Mouse (Mus musculus): ENCODE data around the gene Heatr6.

Heatr6 gene

DNA sequence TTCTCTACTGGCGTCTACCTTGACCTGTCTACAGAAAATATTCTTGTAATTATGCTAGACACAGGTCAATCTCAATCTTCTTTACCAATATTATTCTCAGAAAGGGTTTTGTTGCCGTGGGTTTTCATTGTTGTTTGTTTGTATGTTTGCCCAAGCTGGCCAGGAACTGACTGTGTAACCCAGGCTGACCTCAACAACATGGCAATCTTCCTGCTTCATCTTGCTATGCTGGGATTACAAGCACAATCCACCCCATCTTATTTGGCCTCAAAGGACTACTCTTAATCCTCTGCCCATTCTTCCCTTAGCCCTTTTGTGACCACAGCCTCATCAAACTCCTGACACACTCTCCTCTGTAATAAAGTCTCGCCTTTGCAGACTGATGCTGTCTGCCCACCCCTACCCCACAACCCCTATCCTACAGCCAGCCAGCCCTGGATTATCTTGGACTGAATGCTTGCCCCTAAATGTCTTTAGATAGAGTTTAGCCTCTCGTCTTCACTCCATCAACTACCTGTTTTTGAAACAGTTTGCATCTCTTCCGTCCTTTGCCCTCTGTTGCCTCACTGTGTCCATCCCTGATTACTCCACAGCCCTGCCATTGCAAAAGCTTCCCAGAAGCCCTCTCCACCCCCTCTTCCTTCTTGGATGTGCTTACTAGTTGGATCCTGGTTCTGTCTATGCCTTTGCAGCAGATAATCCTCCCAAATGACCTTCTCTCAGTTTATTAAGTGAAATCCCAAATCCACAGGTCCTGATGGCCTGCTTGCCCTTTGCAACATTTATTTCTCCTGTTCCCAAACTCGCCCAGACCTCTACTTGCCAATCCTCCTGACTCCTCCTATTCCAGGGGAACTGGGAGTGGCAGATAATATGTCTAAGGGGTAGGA is 5.9 kb upstream of the Heatr6 start:
- DNase-seq (ENCODE audit: low read depth, low spot score): no peak

GRCm38 (mm10) chr11:83754227-83754626 is 731 bp downstream of the Heatr6 start:
- DNase-seq (ENCODE audit: low read depth, low spot score): no peak

DNA sequence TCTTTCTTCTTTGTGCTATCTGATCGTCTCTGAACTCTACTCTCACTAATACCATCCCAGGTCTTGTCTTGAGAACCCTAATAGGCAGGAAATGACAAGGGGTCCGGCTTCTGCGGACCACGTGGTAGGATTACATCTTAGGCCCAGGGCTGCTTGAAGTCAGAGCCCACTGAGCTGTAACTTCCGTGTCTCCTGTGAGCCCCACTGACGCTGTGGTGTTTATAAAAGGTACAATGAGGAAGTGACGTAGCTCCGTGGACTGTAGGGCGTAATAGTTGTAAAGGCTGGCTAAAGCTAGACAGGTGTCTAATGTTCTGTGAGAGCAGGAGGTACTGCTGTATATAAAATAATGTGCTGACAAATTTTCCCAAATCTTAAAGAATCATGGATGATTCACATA is 13.8 kb downstream of the Heatr6 start:
- no peak for DNase-seq (ENCODE audit: low read depth, low spot score)

GRCm38 (mm10) chr11:83768976-83769375 is 15.5 kb downstream of the Heatr6 start:
- no peak for DNase-seq (ENCODE audit: low read depth, low spot score)

- DNase-seq (ENCODE audit: low read depth, low spot score): no peak
These were observed 17.5 kb downstream of the Heatr6 start for GRCm38 (mm10) chr11:83771014-83771413.

DNA sequence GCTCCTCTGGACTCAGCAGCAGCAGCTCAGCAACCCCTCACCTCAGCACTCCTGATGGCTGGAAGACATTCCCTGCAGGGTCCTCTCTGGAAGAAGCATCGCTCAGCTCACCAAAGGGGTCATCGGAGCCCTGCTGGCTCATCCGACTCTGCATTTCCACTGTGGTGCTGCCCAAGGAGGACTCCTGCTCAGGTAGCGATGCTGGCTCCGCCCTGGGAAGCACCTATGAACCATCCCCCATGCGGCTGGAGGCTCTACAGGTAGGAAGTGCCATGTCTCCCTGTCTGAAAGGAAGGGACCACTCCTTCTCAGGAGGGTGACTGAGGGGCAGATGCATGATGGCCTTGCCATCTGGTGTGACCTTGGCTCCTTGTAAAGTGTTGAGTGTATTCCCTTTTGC is 18.8 kb downstream of the Heatr6 start:
- no peak for DNase-seq (ENCODE audit: low read depth, low spot score)

DNA sequence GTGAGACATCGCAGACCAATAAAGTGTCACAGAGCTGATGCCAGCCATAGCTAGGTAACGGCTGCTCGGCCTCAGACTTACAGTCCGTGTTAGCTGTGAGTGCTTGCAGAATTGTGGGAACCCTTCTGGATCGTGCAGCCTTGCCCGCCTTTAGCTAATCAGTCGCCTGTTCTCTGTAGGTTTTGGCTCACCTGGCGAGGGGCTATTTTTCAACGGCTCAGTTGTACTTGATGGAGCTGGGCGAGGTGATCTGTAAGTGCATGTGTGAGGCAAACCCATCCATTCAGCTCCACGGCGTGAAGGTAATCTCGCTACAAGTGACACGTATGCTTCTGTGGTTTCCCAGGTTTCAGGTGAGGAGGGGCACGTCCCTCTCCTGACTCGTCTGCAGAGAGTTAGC is 20.2 kb downstream of the Heatr6 start:
- DNase-seq (ENCODE audit: low read depth, low spot score): no peak

DNA sequence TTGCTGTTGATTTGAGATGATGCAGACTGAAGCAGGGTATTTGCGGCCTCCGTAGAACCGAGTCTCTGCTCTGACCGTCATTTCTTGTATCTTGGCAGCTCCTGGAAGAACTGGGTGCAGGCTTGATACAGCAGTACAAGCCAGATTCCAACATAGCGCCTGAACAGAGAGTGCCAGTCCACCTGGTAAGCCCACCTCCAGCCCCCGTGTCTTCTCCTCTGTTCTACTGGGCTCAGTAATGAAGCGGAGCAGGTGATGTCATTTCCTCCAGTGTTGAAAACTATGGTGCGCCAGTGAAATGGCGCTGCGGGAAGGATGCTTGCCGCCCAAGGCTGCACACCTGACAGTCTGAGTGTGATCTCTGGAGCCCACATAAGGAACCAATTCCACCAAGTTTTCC is 20.8 kb downstream of the Heatr6 start:
- no peak for DNase-seq (ENCODE audit: low read depth, low spot score)

GRCm38 (mm10) chr11:83776798-83777197 is 23.3 kb downstream of the Heatr6 start:
- DNase-seq (ENCODE audit: low read depth, low spot score): no peak

DNA sequence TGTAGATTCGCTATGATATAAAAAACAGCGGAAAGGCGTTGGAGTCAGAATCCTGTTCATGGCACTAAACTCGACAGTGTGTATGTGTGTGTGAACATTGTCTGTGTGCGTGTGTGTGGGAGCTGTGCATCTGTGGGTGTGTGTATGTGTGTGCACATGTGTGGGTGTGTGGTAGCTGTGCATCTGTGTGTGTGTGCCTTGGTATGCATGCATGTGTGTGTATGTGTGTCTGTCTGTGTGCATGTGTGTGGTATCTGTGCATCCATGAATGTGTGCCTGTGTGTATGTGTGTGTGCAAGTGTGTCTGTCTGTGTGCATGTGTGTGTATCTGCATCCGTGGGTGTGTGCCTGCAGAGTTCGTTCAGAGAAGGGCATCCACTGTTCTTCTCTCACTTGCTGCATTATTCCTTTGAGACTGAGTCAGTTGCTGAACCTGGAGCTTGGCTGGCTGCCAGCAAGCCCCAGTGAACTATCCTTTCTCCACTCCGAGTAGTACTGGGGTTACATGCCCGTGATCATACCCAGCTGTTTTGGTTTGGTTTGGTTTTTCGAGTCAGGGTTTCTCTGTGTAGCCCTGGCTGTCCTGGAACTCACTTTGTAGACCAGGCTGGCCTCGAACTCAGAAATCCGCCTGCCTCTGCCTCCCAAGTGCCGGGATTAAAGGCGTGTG is 30.6 kb downstream of the Heatr6 start:
- peak; percentile 47 for DNase-seq (ENCODE audit: low read depth, low spot score)

- DNase-seq (ENCODE audit: low read depth, low spot score): peak; percentile 44
These were observed 31.2 kb downstream of the Heatr6 start for GRCm38 (mm10) chr11:83784661-83785060.

- DNase-seq (ENCODE audit: low read depth, low spot score): peak; percentile 92
These were observed 31.9 kb downstream of the Heatr6 start for GRCm38 (mm10) chr11:83785366-83785765.

GRCm38 (mm10) chr11:83786835-83787234 is 33.3 kb downstream of the Heatr6 start:
- DNase-seq (ENCODE audit: low read depth, low spot score): peak; percentile 14

DNA sequence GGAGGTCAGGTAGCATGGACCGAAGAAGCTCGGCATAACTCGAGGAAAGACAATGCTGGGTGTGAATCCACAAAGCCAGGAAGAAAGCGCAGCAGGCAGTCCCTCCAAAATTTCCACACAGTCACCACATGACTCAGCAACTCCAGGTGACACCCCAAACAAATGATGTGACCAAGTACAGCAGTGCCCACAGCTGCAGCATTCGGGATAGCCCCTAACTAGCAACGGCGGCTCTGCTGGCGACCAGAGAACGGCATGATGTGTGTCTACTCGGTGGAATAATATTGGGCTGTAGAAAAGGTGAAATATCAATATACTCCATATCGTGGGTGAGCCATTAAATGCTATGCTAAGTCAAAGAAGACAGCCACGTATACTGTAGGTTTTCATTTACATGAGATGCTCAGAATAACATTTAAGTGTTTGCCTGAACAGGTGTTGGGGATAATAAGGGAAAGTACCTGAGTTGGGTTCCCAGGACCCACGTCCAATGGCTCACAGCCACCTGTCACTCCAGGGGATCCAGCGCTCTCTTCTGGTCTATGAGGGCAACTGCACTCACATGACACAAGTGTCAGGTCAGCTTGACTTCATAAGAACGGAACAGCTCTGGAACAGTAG is 34.0 kb downstream of the Heatr6 start:
- DNase-seq (ENCODE audit: low read depth, low spot score): no peak

DNA sequence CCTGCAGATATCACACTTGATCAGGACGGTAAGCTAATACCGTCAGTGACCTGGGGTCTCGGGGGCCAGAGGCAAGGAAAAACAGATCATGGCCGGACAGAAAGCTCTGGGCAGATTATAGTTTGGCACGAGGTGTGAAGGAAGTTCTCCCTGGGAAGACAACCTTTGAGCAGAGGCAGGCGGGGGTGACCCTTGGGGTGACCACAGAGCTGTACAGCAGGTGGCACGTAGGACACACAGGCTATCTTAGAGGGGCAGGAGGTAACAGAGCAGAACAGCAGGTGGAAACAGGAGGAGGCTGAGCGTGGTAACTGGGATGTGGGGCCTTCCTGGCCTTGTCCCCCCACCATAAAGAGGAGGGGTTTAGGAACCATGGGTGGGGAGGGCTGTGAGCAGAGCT is 34.8 kb downstream of the Heatr6 start:
- DNase-seq (ENCODE audit: low read depth, low spot score): no peak

DNA sequence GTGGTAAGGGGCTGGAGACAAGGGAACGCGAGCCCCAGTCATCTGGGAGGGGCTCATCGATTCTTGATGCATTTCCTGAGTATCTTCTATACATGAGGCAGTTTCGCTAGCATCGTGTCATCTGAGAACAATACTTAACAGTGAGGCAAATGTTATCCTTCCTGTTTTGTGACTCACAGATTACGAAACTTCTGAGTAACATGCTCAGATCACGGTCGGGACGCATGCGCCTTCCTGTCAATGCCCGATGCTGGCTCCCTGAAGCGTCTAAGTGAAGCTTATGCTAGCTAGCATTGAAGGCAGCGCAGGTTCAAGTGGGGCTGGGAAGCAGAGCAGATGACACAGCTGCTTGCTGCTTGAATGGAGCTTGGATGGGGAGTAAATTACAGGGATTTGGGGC is 35.8 kb downstream of the Heatr6 start:
- peak; percentile 97 for DNase-seq (ENCODE audit: low read depth, low spot score)

- DNase-seq (ENCODE audit: low read depth, low spot score): no peak
These were observed 37.6 kb downstream of the Heatr6 start for GRCm38 (mm10) chr11:83791133-83791532.

GRCm38 (mm10) chr11:83792316-83792914 is 38.9 kb downstream of the Heatr6 start:
- DNase-seq (ENCODE audit: low read depth, low spot score): no peak

DNA sequence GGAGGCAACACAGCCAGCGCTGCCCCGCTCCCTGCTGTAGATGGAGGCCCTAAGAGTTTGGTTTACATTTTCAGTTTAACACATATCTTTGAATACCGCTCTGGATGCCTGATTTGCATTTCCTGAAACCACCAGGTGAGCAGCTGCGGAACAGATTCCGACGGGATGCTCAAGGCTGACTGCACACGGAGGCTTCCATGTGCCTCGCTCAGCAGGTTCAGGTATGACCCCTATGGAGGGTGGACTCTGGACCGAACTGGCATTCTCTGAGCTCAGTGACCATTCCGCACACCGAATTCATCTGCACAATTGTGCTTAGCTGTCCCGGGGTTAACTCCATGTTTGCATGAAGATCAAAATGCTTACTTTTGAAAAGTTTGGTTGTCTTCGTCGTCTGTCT is 39.8 kb downstream of the Heatr6 start:
- DNase-seq (ENCODE audit: low read depth, low spot score): no peak

- no peak for DNase-seq (ENCODE audit: low read depth, low spot score)
These were observed 42.6 kb downstream of the Heatr6 start for GRCm38 (mm10) chr11:83796112-83796511.

DNA sequence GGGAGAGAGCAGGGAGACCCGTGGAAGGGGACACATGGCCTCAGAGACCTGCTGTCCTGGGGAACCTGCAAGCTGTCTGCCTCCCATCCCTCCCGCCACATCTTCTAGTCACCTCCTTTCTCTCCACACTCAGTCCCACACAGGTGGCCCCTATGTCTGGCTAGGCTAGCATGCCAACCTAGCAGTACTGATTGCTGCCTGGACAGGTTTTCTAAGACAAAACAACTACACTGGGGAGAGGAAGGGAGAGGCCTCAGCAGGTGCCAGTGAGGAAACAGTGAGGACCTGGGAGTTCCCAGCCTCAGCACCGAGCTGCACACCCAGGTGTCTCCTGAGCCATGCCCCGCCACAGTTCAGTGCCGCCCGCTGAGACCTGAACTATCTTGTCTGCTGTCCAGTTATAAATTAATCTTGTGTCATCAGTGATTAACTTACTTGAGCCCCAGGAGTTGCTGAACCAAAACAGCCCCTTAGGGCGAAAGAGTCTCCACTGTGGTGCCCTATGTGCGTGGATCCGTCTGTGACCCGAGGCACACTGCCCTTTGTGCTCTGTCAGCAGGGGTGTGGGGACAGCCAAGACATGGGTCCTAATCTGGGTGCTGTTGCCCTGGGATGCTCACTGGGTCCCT is 43.6 kb downstream of the Heatr6 start:
- DNase-seq (ENCODE audit: low read depth, low spot score): no peak
